Mouse (Mus musculus) frontal cortex, adult (tissue): ENCODE measurements around the gene Tgif1.
A peak's percentile ranks its signal among the peaks of the same experiment; 100 is the strongest.

ENCODE experiments used
- ATAC-seq: cut with Nextera tagmentation; 2 replicates; pipeline ENCODE4 v1.9.2; 2017; ENCODE audit warnings: mild to moderate bottlenecking, moderate library complexity, mixed read lengths; ENCODE audit not compliant: low TSS enrichment

Tgif1 gene

GRCm38 (mm10) chr17:70806600-70806999 lies 46.7 kb downstream of the Tgif1 start:
- ATAC-seq = no peak

GRCm38 (mm10) chr17:70805866-70806265 lies 47.5 kb downstream of the Tgif1 start:
- no peak for ATAC-seq

- peak; percentile 70 for ATAC-seq
These were observed 51.3 kb downstream of the Tgif1 start for GRCm38 (mm10) chr17:70802022-70802421.

- peak; percentile 56 for ATAC-seq
These were observed 54.1 kb downstream of the Tgif1 start for GRCm38 (mm10) chr17:70799266-70799665.

GRCm38 (mm10) chr17:70797773-70798045 lies 55.6 kb downstream of the Tgif1 start:
- no peak for ATAC-seq

GRCm38 (mm10) chr17:70796940-70797772 lies 56.2 kb downstream of the Tgif1 start:
- no peak for ATAC-seq

GRCm38 (mm10) chr17:70795196-70795595 lies 58.1 kb downstream of the Tgif1 start:
- ATAC-seq = no peak

GRCm38 (mm10) chr17:70794722-70795121 lies 58.6 kb downstream of the Tgif1 start:
- ATAC-seq = peak; percentile 35; the same call in 1 of the 2 replicates

GRCm38 (mm10) chr17:70794291-70794690 lies 59.1 kb downstream of the Tgif1 start:
- ATAC-seq = peak; percentile 82
